Mouse (Mus musculus) liver, embryonic 14.5 days (tissue): ENCODE data around the gene Zfp174. TPM values are rescaled to one million over a fixed set of nuclear protein-coding genes. Genes with fewer than 3 reads are reported as not detected.
A peak's percentile ranks its signal among the peaks of the same experiment; 100 is the strongest.

ENCODE experiments used
- ATAC-seq: fragments of 200-750 bp; cut with Nextera tagmentation; 2 replicates; pipeline ENCODE4 v1.8.0; 2017; ENCODE audit warnings: moderate number of reproducible peaks, mild to moderate bottlenecking, moderate library complexity; ENCODE audit not compliant: insufficient read depth
- DNase-seq, 3 experiments: peaks; one replicate each; pipeline ENCODE4 v3.0.0-alpha.2; 2012 to 2013; ENCODE audit warnings: low read depth in 3 of 3, low spot score in 3 of 3
- H3K27ac ChIP-seq: fragments of 300-500 bp; sonication (generic); 2 replicates; pipeline ENCODE4 v1.5.1; 2014; ENCODE audit warnings: moderate library complexity, mild to moderate bottlenecking, control low read depth, inconsistent platforms
- H3K27me3 ChIP-seq: fragments of 300-500 bp; sonication (generic); 2 replicates; pipeline ENCODE4 v1.6.1; 2014; ENCODE audit warnings: mild to moderate bottlenecking, low read length, moderate library complexity; ENCODE audit not compliant: control insufficient read depth, insufficient read depth
- H3K36me3 ChIP-seq: fragments of 300-500 bp; sonication (generic); replicated peaks from 2 replicates; pipeline ENCODE4 v1.6.1; 2014; ENCODE audit warnings: low read depth; ENCODE audit not compliant: control insufficient read depth, insufficient read depth
- H3K4me1 ChIP-seq, 2 experiments: fragments of 200-500 bp in 1 of 2; fragments of 300-500 bp in 1 of 2; sonication (generic) in 1 of 2; replicated peaks; 2 replicates each; pipeline ENCODE4 v1.6.1; 2012 to 2014; ENCODE audit warnings: antibody characterized with exemption in 1 of 2, inconsistent platforms in 1 of 2, low read length in 1 of 2; ENCODE audit not compliant: control insufficient read depth in 2 of 2, insufficient read depth in 2 of 2
- H3K4me2 ChIP-seq: fragments of 300-500 bp; sonication (generic); 2 replicates; pipeline ENCODE4 v1.6.1; 2014; ENCODE audit warnings: low read depth, mild to moderate bottlenecking, control low read depth, moderate library complexity
- H3K4me3 ChIP-seq, 2 experiments: fragments of 200-500 bp in 1 of 2; fragments of 300-500 bp in 1 of 2; sonication (generic) in 1 of 2; 2 replicates each; pipeline ENCODE4 v1.5.1; 2012 to 2014; ENCODE audit warnings: low read depth in 2 of 2, low read length in 2 of 2, mild to moderate bottlenecking in 2 of 2, control low read depth in 1 of 2, inconsistent platforms in 1 of 2, moderate library complexity in 1 of 2; ENCODE audit not compliant: insufficient read depth in 1 of 2
- H3K9ac ChIP-seq: fragments of 300-500 bp; sonication (generic); replicated peaks from 2 replicates; pipeline ENCODE4 v1.6.1; 2014; ENCODE audit warnings: mild to moderate bottlenecking, control low read depth, moderate library complexity
- H3K9me3 ChIP-seq: fragments of 300-500 bp; sonication (generic); 2 replicates; pipeline ENCODE4 v1.6.1; 2016; ENCODE audit warnings: low read length, mixed read lengths; ENCODE audit not compliant: control insufficient read depth
- CTCF ChIP-seq: IDR thresholded peaks from 2 replicates; pipeline ENCODE4 v1.5.1; 2016; ENCODE audit warnings: antibody characterized with exemption, low read depth, control low read depth
- EP300 ChIP-seq: IDR thresholded peaks from 2 replicates; pipeline ENCODE4 v1.6.1; 2016; ENCODE audit warnings: antibody characterized with exemption, low read depth
- WGBS: fragments of 180-500 bp; shearing (Covaris S2); extraction: QIAGEN DNeasy Blood & Tissue Kit; methylation state at CpG from one replicate; pipeline ENCODE4 v1.1.7; 2014; ENCODE audit not compliant: insufficient replicate concordance; 5-methylcytosine and 5-hydroxymethylcytosine counted together
- polyA plus RNA-seq, 2 experiments: library from polyadenylated mRNA; depleted of rRNA in 1 of 2; stranded (reverse) in 1 of 2; unstranded in 1 of 2; fragments of >200 nt; fragmentation: Nextera tagmentation in 1 of 2; extraction: Ambion mirVana in 1 of 2; gene quantifications; 2 replicates each; pipeline versions ENCODE4 v1.2.1 to v1.2.3; 2012 to 2014

The Zfp174 gene
- polyA plus RNA-seq, 2 experiments, result 0.22 to 0.35 TPM

DNA sequence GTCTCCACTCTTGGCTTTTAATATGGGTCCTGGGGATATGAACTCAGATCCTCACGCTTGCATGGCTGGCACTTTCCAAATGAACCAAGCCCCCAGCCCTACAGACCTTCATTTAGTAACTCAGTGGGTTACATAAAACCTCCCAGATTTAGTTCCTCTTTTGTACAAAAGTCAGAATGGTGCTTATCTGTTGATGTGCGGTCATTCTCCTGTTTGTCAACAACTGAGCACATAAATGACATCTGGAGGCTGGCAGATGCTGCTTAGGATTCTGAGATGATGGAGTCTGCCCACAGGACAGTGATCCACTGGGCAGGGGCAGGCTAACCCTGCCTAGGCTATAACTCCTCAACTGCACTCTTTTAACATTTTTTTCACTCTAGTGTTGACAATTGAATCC lies 17.3 kb upstream of the Zfp174 start:
- Histone ChIP-seq H3K4me1 (no peaks in the 10 kb centered on the region), H3K36me3 (no peaks in the 10 kb centered on the region), H3K4me3 (no peak overlapping the region), H3K4me2 (no peak overlapping the region), H3K9ac (no peak overlapping the region), H3K27ac (no peak overlapping the region), H3K27me3 (no peaks in the 10 kb centered on the region), H3K9me3 (no peaks in the 10 kb centered on the region)
- no peak for TF ChIP-seq CTCF
- TF ChIP-seq EP300, result no peak
- DNase-seq, result no peak
- WGBS, result 39% methylated on average over 2 of the region's 2 CpGs
- no peak for ATAC-seq

DNA sequence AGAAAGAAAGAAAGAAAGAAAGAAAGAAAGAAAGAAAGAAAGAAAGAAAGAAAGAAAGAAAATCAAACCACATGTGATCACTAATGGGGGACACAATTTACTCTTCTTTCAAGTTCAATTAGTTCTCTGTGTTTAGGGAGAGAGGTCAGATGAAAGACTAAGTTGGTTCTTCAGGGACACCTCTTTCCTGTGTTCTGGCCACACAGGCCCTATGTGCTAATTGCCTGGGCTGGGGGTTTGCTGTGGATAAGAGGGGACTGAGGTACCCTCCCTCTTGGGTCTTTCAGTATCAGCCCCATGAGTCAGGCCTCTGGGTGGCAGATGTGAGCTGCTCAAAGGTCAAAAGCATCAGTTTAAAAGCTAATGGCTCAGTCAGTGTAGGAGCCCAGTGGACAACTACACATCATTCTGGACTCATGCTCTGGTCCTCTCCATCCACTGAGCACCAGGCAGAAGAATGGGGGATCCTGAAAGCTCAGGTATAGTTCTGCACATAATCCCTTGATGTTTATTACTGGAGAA lies 16.4 kb upstream of the Zfp174 start, which contains the start of gene Olfr15:
Olfr15 (plus strand) TSS at position 291 of the 522 bp plus-strand sequence.
- Histone ChIP-seq H3K36me3 (no peaks in the 10 kb centered on the region), H3K4me1 (no peaks in the 10 kb centered on the region), H3K9ac (no peak within 1 kb of the TSS), H3K9me3 (no peaks in the 10 kb centered on the region), H3K4me3 (no peak within 1 kb of the TSS), H3K27me3 (no peaks in the 10 kb centered on the region), H3K27ac (no peak within 1 kb of the TSS), H3K4me2 (no peak within 1 kb of the TSS)
- ATAC-seq, result no peak
- no peak for DNase-seq
- TF ChIP-seq EP300 (no peak), CTCF (peak; percentile 30; the same call in 1 of the 2 replicates)

DNA sequence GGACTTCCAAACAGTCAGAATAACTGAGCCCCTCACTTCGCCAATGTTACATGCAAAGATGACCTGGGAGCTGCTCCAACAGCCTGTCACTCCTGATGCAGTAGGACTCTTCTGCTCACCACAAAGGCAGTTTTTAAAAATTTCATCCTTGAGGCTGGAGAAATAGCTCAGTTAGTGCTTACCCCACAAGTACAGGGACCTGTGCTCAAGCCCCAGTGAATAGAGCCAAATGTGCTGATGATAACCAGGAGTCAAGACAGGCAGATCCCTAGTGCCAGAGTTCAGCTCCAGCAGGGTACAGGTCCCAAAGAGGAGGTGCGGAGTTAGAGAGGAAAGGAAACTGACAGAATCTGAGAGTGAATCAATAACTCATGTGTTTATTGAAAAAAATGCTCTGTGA lies 11.6 kb upstream of the Zfp174 start:
- Histone ChIP-seq H3K9me3 (no peaks in the 10 kb centered on the region), H3K4me3 (no peak overlapping the region), H3K4me2 (no peak overlapping the region), H3K4me1 (no peaks in the 10 kb centered on the region), H3K9ac (no peak overlapping the region), H3K27ac (no peak overlapping the region), H3K27me3 (no peaks in the 10 kb centered on the region), H3K36me3 (no peaks in the 10 kb centered on the region)
- TF ChIP-seq CTCF (no peak), EP300 (no peak)
- 61% methylated on average over 2 of the region's 2 CpGs for WGBS
- ATAC-seq (no peak), DNase-seq (no peak)

DNA sequence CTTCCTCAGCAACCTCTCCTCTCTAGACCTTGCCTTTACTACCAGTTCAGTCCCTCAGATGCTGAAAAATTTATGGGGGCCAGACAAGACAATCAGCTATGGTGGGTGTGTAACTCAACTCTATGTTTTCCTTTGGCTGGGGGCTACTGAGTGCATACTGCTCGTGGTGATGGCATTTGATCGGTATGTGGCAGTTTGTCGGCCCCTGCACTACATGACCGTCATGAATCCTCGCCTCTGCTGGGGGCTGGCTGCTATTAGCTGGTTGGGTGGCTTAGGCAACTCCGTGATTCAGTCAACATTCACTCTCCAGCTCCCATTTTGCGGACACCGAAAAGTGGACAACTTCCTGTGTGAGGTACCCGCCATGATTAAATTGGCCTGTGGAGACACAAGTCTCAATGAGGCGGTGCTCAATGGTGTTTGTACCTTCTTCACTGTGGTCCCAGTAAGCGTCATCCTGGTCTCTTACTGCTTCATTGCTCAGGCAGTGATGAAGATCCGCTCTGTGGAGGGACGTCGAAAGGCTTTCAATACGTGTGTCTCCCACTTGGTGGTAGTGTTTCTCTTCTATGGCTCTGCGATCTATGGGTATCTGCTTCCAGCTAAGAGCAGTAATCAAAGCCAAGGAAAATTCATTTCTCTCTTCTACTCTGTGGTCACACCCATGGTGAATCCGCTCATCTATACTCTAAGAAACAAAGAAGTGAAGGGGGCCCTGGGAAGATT lies 7.7 kb upstream of the Zfp174 start:
- Histone ChIP-seq H3K36me3 (no peaks in the 10 kb centered on the region), H3K4me2 (no peak overlapping the region), H3K27ac (no peak overlapping the region), H3K9ac (no peak overlapping the region), H3K4me1 (peaks cover 0 to 2% of the 10 kb centered on the region in 2 experiments; a peak in 1 of 4 replicates), H3K27me3 (no peaks in the 10 kb centered on the region), H3K4me3 (no peak overlapping the region), H3K9me3 (no peaks in the 10 kb centered on the region)
- DNase-seq, result no peak
- peak; percentile 53 for TF ChIP-seq CTCF
- no peak for TF ChIP-seq EP300
- ATAC-seq, result no peak
- WGBS, result 45% methylated on average over 17 of the region's 17 CpGs

DNA sequence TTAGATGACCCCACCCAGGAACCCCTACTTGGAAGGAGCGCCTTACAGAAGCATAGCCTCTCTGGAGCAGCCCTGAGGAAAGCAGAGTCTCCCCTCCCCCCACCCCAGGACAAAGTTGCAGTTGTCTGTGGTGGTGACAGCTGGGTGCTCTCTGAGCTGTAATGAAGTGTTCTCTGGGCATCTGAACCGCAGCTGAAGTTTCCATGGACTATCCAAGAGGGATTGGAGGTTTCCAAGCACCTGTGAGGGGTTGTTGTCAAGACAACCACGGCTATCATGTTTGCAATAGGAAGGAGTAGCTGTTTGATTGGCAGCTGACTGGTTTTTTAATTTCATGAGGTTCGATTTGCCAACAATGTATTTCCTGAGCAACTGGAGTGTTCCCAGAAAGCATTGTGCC lies 4.1 kb upstream of the Zfp174 start:
- Histone ChIP-seq H3K4me2 (no peak overlapping the region), H3K9ac (no peak overlapping the region), H3K27me3 (no peaks in the 10 kb centered on the region), H3K4me1 (peaks cover 5% of the 10 kb centered on the region in 2 experiments; a peak in 3 of 4 replicates), H3K4me3 (no peak overlapping the region), H3K36me3 (no peaks in the 10 kb centered on the region), H3K9me3 (no peaks in the 10 kb centered on the region), H3K27ac (no peak overlapping the region)
- DNase-seq (no peak), ATAC-seq (no peak)
- TF ChIP-seq EP300 (no peak), CTCF (no peak)
- 19% methylated on average over 4 of the region's 4 CpGs for WGBS
